Mouse (Mus musculus) forebrain, embryonic 11.5 days (tissue): ENCODE measurements at regions not wholly inside any gene's neighbourhood (a gene's known extent, or its start where the extent isn't known, plus 50 kb on each side); places are given as distances from the start of the nearest gene placed in this dataset.

Experiments
- ATAC-seq: fragments of 200-750 bp; cut with Nextera tagmentation; replicated peaks from 2 replicates; pipeline ENCODE4 v1.8.0; 2017; ENCODE audit warnings: moderate TSS enrichment; ENCODE audit not compliant: low FRiP score
- DNase-seq: peaks from one replicate; pipeline ENCODE4 v3.0.0-alpha.2; 2017; ENCODE audit warnings: low spot score
- H3K27ac ChIP-seq: fragments of 300-500 bp; sonication (generic); 2 replicates; pipeline ENCODE4 v1.5.1; 2014; ENCODE audit warnings: low read depth, low read length
- H3K27me3 ChIP-seq: fragments of 300-500 bp; sonication (generic); 2 replicates; pipeline ENCODE4 v1.6.1; 2014; ENCODE audit warnings: mild to moderate bottlenecking, low read length, mixed read lengths; ENCODE audit not compliant: control insufficient read depth, insufficient read depth
- H3K36me3 ChIP-seq: fragments of 300-500 bp; sonication (generic); 2 replicates; pipeline ENCODE4 v1.6.1; 2014; ENCODE audit warnings: mild to moderate bottlenecking, low read length, moderate library complexity, mixed read lengths; ENCODE audit not compliant: control insufficient read depth, insufficient read depth
- H3K4me1 ChIP-seq: fragments of 300-500 bp; sonication (generic); replicated peaks from 2 replicates; pipeline ENCODE4 v1.6.1; 2014; ENCODE audit warnings: low read length, mixed read lengths; ENCODE audit not compliant: control insufficient read depth, insufficient read depth
- H3K4me2 ChIP-seq: fragments of 300-500 bp; sonication (generic); 2 replicates; pipeline ENCODE4 v1.6.1; 2014; ENCODE audit warnings: low read depth, mild to moderate bottlenecking, low read length, moderate library complexity, mixed read lengths; ENCODE audit not compliant: severe bottlenecking
- H3K4me3 ChIP-seq: fragments of 300-500 bp; sonication (generic); 2 replicates; pipeline ENCODE4 v1.5.1; 2014; ENCODE audit warnings: low read depth, low read length
- H3K9ac ChIP-seq: fragments of 300-500 bp; sonication (generic); 2 replicates; pipeline ENCODE4 v1.6.1; 2014; ENCODE audit warnings: low read length
- H3K9me3 ChIP-seq: fragments of 300-500 bp; sonication (generic); 2 replicates; pipeline ENCODE4 v1.6.1; 2016; ENCODE audit warnings: low read length, mixed read lengths; ENCODE audit not compliant: control insufficient read depth
- WGBS: fragments of 180-500 bp; shearing (Covaris S2); extraction: QIAGEN DNeasy Blood & Tissue Kit; methylation state at CpG from one replicate; pipeline ENCODE4 v1.1.7; 2014; 5-methylcytosine and 5-hydroxymethylcytosine counted together

DNA sequence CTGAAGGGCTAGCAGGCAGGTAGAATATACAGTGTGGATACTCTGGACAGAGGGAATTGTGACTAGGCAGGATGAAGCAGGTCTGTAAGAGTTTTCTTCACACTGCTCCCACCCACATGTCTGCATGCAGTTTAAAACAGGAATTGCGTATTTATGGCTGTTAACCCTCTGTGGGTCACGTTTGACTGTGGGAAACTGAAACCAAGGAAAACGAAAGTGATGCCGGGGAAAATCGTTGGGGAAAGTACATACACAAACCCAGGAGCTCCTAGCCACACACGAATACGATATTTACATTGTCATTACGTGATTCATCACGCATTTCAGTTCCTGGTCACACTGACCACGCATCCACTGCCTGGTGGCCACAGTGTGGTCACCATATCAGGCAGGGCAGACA is 170.6 kb upstream of the Spdye4c start:
- no peak for ATAC-seq
- 91% methylated on average over 10 of the region's 10 CpGs for WGBS
- Histone ChIP-seq H3K9ac (no peak overlapping the region), H3K4me3 (no peak overlapping the region), H3K4me2 (no peak overlapping the region), H3K27me3 (no peaks in the 10 kb centered on the region), H3K9me3 (no peaks in the 10 kb centered on the region), H3K36me3 (no peaks in the 10 kb centered on the region), H3K27ac (no peak overlapping the region), H3K4me1 (no peaks in the 10 kb centered on the region)
- no peak for DNase-seq

DNA sequence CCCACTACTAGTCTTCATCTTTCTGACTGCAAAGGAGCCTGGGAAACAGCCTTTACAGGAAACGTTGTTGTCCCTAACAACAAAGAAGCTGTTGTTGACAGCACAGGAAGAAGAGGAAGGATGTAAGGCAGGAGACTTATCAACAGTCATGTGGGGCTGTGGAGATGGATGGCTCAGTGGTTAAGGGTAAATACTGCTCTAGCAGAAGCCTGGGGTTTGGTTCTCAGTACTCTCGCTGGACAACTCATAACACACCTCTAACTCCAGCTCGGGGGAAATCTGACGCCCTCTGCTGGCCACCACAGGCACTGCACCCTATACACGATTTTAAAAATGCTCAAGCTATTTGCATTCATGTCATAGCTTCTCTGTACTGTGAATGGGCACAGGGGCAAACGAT is 168.3 kb upstream of the Spdye4c start:
- no peak for ATAC-seq
- H3K4me1 ChIP-seq = no peaks in the 10 kb centered on the region
- no peaks in the 10 kb centered on the region for H3K27me3 ChIP-seq
- no peaks in the 10 kb centered on the region for H3K9me3 ChIP-seq
- no peak overlapping the region for H3K4me2 ChIP-seq
- no peak overlapping the region for H3K9ac ChIP-seq
- H3K36me3 ChIP-seq = no peaks in the 10 kb centered on the region
- WGBS = 44% methylated on average over 6 of the region's 6 CpGs
- no peak overlapping the region for H3K4me3 ChIP-seq
- peak; percentile 61 for DNase-seq
- no peak overlapping the region for H3K27ac ChIP-seq

DNA sequence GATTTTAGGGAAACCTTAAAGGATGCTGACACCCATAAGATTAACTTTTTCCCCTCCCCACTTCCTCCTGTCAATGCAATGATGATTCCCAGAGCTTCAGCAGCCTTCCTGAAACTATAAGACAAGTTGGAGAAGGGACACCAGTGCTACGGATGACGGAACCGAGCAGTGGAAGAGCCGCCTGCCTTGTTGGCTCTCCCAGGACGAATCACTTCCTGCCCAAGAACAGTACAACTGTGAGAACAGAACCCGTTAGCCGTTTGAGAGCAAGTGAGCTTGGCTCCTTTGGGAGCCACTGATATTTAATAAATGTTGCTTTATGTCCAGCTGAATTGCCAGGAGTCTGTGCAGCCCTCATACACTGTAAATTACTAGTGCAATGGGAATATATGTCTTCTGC is 166.8 kb upstream of the Spdye4c start:
- 88% methylated on average over 7 of the region's 7 CpGs for WGBS
- Histone ChIP-seq H3K27ac (no peak overlapping the region), H3K9me3 (no peaks in the 10 kb centered on the region), H3K9ac (no peak overlapping the region), H3K36me3 (no peaks in the 10 kb centered on the region), H3K4me2 (no peak overlapping the region), H3K4me1 (peaks cover 4% of the 10 kb centered on the region; the same call in 1 of the 2 replicates), H3K27me3 (no peaks in the 10 kb centered on the region), H3K4me3 (no peak overlapping the region)
- no peak for DNase-seq
- no peak for ATAC-seq

DNA sequence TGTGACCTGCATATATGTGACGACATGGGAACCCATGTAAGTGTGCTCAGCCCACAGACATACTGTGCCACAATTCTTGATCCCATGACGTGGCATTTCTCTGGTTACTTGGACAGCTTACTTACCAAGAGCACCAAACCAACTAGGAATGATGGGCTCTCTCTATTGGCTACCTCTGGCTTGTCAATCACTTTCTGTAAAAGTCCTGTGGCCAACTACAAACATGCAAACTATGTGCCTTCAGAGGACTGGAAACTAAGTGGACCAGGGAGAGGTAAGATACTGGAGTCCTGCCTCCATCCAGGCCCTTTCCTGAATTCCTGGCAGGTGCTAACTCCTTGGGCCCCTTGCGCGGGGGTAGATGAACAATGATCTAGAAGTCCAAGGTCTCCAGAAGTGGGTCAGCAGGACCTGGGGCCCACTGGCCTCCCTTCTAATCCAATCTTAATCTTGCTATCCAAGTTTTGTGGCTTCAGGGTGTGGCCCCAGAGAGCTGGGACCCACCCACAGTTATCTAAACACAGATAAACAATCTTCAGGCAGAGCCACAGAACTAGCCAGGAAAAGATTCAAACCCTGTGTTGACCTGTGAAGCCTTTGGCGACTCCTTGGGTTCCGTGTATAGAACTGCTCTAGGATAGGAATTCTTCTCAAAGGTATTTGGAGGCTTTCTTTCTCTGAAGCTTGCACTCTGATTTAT is 163.7 kb upstream of the Spdye4c start:
- Histone ChIP-seq H3K36me3 (no peaks in the 10 kb centered on the region), H3K27me3 (no peaks in the 10 kb centered on the region), H3K9ac (no peak overlapping the region), H3K4me1 (peaks cover 4% of the 10 kb centered on the region; the same call in 1 of the 2 replicates), H3K4me2 (no peak overlapping the region), H3K4me3 (no peak overlapping the region), H3K27ac (no peak overlapping the region), H3K9me3 (no peaks in the 10 kb centered on the region)
- no peak for ATAC-seq
- DNase-seq = no peak
- 88% methylated on average over 6 of the region's 6 CpGs for WGBS

DNA sequence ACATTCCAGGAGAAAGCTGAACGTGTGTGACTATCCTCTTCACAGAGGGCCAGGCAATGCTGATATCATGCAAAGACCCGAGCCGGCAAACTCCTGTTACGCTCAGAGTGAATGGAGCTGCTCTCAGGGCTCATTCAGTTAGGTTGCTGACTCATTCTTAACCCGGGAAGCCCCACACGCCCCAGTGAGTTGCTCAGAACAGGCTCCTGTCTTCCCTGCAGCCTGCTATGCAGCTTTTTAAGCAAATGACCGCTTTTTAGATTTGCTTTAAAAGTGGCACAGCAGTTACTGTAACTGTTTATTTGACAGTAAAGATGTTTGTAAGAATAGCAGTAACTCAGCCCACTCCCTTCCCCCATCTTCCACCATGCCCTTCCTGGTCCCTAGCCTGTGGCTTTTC is 162.9 kb upstream of the Spdye4c start:
- H3K27me3 ChIP-seq = no peaks in the 10 kb centered on the region
- H3K4me2 ChIP-seq = no peak overlapping the region
- H3K4me1 ChIP-seq = peaks cover 4% of the 10 kb centered on the region; the same call in 1 of the 2 replicates
- WGBS = 10% methylated on average over 7 of the region's 7 CpGs
- H3K36me3 ChIP-seq = no peaks in the 10 kb centered on the region
- no peaks in the 10 kb centered on the region for H3K9me3 ChIP-seq
- no peak overlapping the region for H3K9ac ChIP-seq
- DNase-seq (no peak), ATAC-seq (no peak)
- H3K4me3 ChIP-seq = no peak overlapping the region
- H3K27ac ChIP-seq = no peak overlapping the region

DNA sequence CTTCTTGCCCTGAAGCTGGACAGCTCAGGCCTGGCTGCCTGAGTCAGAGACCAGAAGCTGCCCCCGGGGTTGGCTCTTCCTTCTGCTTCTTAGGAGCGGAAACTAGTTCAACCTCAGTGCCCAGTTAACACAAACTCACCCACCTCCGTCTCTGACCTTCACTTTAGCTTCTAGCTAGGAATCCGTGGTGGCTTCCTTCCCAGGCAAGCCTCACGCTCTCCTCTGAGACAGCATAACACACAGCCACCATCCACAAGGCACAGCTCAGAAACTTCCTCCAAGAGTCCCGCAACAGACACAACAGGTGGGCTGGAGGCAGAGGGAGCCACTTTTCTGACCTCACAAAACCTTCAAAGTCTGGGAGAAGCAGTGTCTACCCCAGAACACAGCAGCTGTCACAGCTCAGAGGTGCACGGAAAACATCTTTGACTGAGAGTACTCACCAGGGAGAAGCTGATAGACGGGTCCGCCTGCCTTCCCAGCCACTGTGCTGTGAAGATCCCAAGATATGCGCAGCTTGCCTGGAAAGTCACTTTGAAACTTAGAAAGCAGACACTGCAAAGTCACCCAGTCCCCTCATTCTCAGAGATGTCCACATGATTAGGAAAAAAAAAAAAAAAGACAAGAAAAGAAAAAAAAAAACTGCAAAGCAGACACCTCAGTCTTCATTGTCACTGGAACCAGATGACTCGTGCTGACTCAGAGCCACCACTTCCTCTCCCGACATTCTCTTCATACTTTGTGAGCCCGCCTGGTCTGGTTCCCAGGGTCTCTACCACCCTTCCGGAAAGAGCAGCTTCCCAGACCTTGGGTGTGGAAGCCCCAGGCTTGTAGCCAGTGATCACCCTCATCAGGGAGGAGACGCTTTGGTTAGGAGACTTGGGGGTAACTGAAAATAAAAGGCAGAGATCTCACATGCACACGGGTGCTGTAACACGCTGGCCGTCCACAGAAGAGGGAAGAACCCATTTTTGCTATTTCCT is 162.1 kb upstream of the Spdye4c start:
- H3K9me3 ChIP-seq = no peaks in the 10 kb centered on the region
- H3K36me3 ChIP-seq = no peaks in the 10 kb centered on the region
- 59% methylated on average over 18 of the region's 18 CpGs for WGBS
- 0 out of 2 replicates have a peak overlapping the region, but pooled peaks have one; percentile 11 for H3K4me2 ChIP-seq
- ATAC-seq (no peak), DNase-seq (no peak)
- H3K9ac ChIP-seq = no peak overlapping the region
- H3K27ac ChIP-seq = no peak overlapping the region
- H3K27me3 ChIP-seq = no peaks in the 10 kb centered on the region
- no peak overlapping the region for H3K4me3 ChIP-seq
- H3K4me1 ChIP-seq = peaks cover 4% of the 10 kb centered on the region; the same call in 1 of the 2 replicates

DNA sequence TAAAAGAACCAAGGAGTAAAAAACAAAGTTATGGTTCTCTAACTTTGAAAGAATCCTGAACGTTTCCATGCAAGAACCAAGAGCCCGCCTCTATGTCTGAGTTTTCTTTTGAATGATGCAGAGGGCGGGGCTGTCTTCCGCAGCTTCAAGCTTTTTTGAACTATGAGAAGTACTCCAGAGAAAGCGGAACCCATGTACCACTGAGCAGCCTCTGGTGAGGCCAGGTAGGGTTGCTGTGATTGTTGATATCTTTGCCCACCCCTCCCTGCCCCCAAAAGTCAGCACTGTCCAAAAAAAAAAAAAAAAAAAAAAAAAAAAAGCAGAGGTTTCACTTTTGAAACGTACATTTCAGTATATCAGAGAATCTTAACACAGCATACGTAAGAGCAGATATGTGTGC is 161.2 kb upstream of the Spdye4c start:
- ATAC-seq = no peak
- 76% methylated on average over 7 of the region's 7 CpGs for WGBS

DNA sequence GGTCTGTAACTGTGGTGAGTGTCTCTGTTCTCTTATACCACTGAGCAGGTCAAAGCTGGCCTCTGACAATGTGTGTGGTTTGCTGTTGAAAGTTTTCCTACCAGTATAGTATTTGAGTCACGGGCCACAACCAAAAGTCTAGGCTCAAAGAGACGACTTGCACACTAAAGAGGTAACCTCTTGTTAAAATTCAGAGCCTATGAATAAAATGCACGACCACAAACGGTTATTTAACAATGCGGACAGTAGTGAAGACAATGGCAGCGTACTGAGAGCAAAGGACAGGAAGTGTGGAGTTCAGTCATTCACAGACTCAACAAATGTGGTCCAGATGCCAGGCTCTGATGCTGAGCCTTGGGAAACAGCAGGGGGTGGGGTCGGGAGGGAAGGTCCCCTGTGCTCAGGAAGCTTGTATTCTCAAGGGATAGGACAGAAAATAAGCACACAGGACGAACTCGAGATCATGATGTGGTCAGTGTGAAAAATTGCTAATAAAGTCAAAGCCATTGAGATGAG is 160.2 kb upstream of the Spdye4c start:
- DNase-seq (no peak), ATAC-seq (no peak)
- WGBS = 53% methylated on average over 9 of the region's 9 CpGs

More for the DNA sequence above, 161.2 kb upstream of the Spdye4c start:
- Histone ChIP-seq H3K4me3 (no peak overlapping the region), H3K4me1 (peaks cover 8% of the 10 kb centered on the region; the same call in 1 of the 2 replicates), H3K4me2 (no peak overlapping the region), H3K36me3 (no peaks in the 10 kb centered on the region), H3K27me3 (no peaks in the 10 kb centered on the region), H3K9ac (no peak overlapping the region), H3K27ac (no peak overlapping the region), H3K9me3 (no peaks in the 10 kb centered on the region)
- DNase-seq = no peak

More for the DNA sequence above, 160.2 kb upstream of the Spdye4c start:
- no peaks in the 10 kb centered on the region for H3K27me3 ChIP-seq
- no peak overlapping the region for H3K4me3 ChIP-seq
- H3K27ac ChIP-seq = no peak overlapping the region
- H3K9me3 ChIP-seq = no peaks in the 10 kb centered on the region
- H3K9ac ChIP-seq = no peak overlapping the region
- no peaks in the 10 kb centered on the region for H3K36me3 ChIP-seq
- H3K4me1 ChIP-seq = peaks cover 8% of the 10 kb centered on the region; the same call in 1 of the 2 replicates
- no peak overlapping the region for H3K4me2 ChIP-seq
